Mouse (Mus musculus) heart, embryonic 15.5 days (tissue): ENCODE results near the gene Cdkal1. TPM values are rescaled to one million over a fixed set of nuclear protein-coding genes. Genes with fewer than 3 reads are reported as not detected.

Experiments
- ATAC-seq: fragments of 200-750 bp; cut with Nextera tagmentation; replicated peaks from 2 replicates; pipeline ENCODE4 v1.8.0; 2017; ENCODE audit warnings: low read depth, moderate TSS enrichment; ENCODE audit not compliant: insufficient number of reproducible peaks, insufficient read depth, low FRiP score
- H3K27ac ChIP-seq: fragments of 300-500 bp; sonication (generic); 2 replicates; pipeline ENCODE4 v1.5.1; 2015; ENCODE audit warnings: mild to moderate bottlenecking, inconsistent platforms
- H3K27me3 ChIP-seq: fragments of 300-500 bp; sonication (generic); 2 replicates; pipeline ENCODE4 v1.6.1; 2015; ENCODE audit warnings: inconsistent platforms
- H3K36me3 ChIP-seq: fragments of 300-500 bp; sonication (generic); 2 replicates; pipeline ENCODE4 v1.6.1; 2015; ENCODE audit warnings: mild to moderate bottlenecking, inconsistent platforms
- H3K4me1 ChIP-seq: fragments of 300-500 bp; sonication (generic); replicated peaks from 2 replicates; pipeline ENCODE4 v1.6.1; 2015; ENCODE audit warnings: inconsistent platforms
- H3K4me2 ChIP-seq: fragments of 300-500 bp; sonication (generic); 2 replicates; pipeline ENCODE4 v1.6.1; 2015; ENCODE audit warnings: inconsistent platforms, mild to moderate bottlenecking, moderate library complexity
- H3K4me3 ChIP-seq: fragments of 300-500 bp; sonication (generic); 2 replicates; pipeline ENCODE4 v1.5.1; 2015; ENCODE audit warnings: mild to moderate bottlenecking, inconsistent platforms
- H3K9ac ChIP-seq: fragments of 300-500 bp; sonication (generic); 2 replicates; pipeline ENCODE4 v1.6.1; 2015; ENCODE audit warnings: mild to moderate bottlenecking, inconsistent platforms
- H3K9me3 ChIP-seq: fragments of 300-500 bp; sonication (generic); replicated peaks from 2 replicates; pipeline ENCODE4 v1.6.1; 2016; ENCODE audit warnings: inconsistent platforms
- WGBS: fragments of 180-500 bp; shearing (Covaris S2); methylation state at CpG from one replicate; pipeline ENCODE4 v1.1.7; 2015; ENCODE audit warnings: mixed read lengths; 5-methylcytosine and 5-hydroxymethylcytosine counted together
- polyA plus RNA-seq: library from polyadenylated mRNA; unstranded; fragments of >200 nt; fragmentation: Nextera tagmentation; extraction: Ambion mirVana; gene quantifications from 2 replicates; pipeline ENCODE4 v1.2.1, GENCODE M21; 2015

Gene Cdkal1
- polyA plus RNA-seq, 1 experiment from 2014 or later, result 24.4 TPM

DNA sequence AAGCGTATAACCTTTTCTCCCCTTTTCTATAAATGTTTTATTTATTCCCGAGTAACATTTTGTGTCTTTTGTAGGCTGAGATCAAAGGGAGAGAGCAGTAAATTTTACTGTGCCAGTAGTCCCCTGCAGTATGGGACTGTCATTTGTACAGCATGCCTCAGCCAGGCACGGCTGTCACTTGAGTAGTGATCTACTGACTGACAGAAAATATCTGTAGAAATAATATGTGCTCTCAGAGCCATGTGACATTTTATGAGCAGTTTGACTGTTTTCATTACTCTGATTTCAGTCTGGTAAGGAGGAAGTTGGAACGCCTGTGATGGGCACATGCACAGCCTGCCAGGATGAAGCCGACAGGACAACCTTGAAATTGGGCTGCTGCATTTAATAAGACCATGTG, 455.6 kb downstream of the Cdkal1 start:
- H3K36me3 ChIP-seq, result no peaks in the 10 kb centered on the region
- H3K4me3 ChIP-seq, result no peak overlapping the region
- H3K4me1 ChIP-seq, result peaks cover 11% of the 10 kb centered on the region; the same call in 1 of the 2 replicates
- H3K27me3 ChIP-seq, result no peaks in the 10 kb centered on the region
- H3K9ac ChIP-seq, result no peak overlapping the region
- ATAC-seq, result no peak
- 63% methylated on average over 5 of the region's 5 CpGs for WGBS
- H3K9me3 ChIP-seq, result no peaks in the 10 kb centered on the region
- no peak overlapping the region for H3K4me2 ChIP-seq
- no peak overlapping the region for H3K27ac ChIP-seq

DNA sequence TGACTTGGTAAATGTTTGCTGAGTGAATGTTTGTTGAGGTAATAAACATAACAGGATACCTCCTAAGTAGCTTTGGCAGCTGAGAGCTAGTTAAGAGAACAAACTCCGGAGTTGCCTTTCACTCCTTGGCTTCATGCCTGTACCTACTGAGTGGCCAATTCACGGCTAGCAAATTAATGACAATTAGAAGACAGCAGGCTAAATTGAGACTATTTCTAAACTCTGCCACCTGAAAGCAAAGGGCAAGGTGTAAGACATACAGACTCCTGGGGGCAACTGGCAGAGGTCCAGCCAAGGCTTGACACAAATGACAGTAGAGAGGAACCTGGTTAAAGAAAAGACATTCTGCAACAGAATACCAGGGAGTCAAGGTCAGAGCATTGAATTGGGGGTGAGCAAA, 457.0 kb downstream of the Cdkal1 start:
- no peaks in the 10 kb centered on the region for H3K36me3 ChIP-seq
- WGBS, result 50% methylated on average over 2 of the region's 2 CpGs
- H3K27me3 ChIP-seq, result no peaks in the 10 kb centered on the region

DNA sequence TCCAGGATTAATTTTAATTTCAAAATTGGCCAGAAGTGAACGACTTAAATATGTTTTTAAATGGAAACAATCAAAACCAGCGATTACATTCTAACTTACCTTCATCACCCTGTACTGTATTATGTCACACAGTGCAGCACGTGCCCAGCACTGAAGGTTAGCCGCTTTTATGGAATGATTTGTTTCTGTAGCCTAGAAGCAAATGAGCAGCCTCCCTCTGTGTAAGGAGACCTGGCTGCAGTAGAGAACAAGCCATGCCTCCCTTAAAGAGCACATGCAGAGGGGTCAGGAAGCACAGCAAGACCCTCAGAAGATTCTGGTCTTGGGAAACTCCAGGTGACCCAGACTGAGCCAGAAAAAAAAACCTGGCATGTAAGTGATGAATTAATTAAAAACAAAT, 459.8 kb downstream of the Cdkal1 start:
- Histone ChIP-seq H3K27me3 (no peaks in the 10 kb centered on the region), H3K4me2 (no peak overlapping the region), H3K4me3 (no peak overlapping the region), H3K27ac (no peak overlapping the region), H3K9me3 (no peaks in the 10 kb centered on the region), H3K36me3 (no peaks in the 10 kb centered on the region), H3K9ac (no peak overlapping the region), H3K4me1 (0 out of 2 replicates have a peak, but pooled peaks cover 3% of the 10 kb centered on the region)
- ATAC-seq, result no peak
- WGBS, result 78% methylated on average over 4 of the region's 4 CpGs

More for the DNA sequence above, 457.0 kb downstream of the Cdkal1 start:
- ATAC-seq, result no peak
- H3K4me2 ChIP-seq, result no peak overlapping the region
- no peak overlapping the region for H3K27ac ChIP-seq
- no peaks in the 10 kb centered on the region for H3K9me3 ChIP-seq
- no peak overlapping the region for H3K4me3 ChIP-seq
- peaks cover 8% of the 10 kb centered on the region; the same call in 1 of the 2 replicates for H3K4me1 ChIP-seq
- H3K9ac ChIP-seq, result no peak overlapping the region

DNA sequence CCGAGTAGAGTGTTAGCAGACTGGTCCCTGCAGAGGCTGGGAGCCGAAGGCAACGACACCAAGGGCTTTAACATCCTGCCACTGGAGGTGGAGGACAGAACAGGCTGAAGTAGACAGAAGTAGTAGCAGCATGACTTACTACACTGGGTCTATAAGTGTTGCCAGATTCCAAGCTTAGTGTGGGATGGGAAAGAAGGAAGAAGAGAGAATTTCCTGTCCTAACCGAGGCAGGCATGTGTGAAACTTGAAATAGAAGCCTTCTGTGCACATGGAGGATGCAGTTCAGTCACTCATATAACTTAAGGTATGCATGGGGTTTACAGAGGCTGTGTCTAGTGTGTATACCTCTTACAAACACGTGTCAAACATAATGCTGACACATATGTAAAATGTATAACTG, 465.4 kb downstream of the Cdkal1 start:
- no peak overlapping the region for H3K9ac ChIP-seq
- 66% methylated on average over 5 of the region's 5 CpGs for WGBS
- H3K9me3 ChIP-seq, result no peaks in the 10 kb centered on the region
- no peaks in the 10 kb centered on the region for H3K36me3 ChIP-seq
- no peaks in the 10 kb centered on the region for H3K27me3 ChIP-seq
- H3K4me2 ChIP-seq, result no peak overlapping the region
- H3K4me3 ChIP-seq, result no peak overlapping the region
- no peak overlapping the region for H3K27ac ChIP-seq
- ATAC-seq, result no peak
- H3K4me1 ChIP-seq, result no peaks in the 10 kb centered on the region; the same call in 1 of the 2 replicates

DNA sequence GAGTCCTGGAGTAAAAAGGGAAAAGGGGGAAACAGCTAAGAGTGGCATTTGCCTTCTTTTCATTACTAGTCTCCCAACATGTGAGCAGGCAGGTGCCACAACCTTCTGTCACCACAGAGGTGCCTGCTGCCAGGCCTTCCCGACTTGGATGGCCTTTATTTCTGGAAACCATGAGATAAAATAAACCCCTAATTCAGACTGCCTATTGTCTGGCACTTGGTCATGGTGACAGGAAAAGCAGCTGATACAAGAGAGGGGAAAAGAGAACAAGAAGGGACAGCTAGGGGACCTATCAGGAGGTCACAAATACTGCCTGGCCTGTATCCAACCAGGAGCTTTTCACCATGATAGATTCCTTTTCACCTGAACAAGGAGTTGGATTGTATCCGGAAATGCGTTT, 466.6 kb downstream of the Cdkal1 start:
- no peak; the same call in 1 of the 2 replicates for ATAC-seq
- no peaks in the 10 kb centered on the region for H3K9me3 ChIP-seq
- WGBS, result 43% methylated on average over 3 of the region's 3 CpGs

DNA sequence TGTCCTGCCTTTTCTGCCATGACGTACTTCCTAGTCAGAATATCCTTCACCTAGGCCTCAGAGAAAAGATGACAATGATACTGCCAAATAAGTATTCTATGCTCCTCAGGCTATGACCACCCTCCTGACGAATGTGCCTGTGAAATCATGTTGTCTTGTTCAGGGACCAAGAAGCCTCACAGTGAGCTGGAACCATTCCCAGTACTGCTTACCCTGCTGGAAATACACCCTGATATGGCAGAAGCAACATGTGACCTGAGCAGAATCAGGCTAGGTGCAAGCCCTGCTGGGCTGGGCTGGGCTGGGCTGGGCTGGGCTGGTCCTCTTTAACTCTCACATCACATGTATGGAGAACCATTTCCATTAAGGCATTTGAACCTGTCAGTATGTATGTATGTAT, 477.9 kb downstream of the Cdkal1 start:
- Histone ChIP-seq H3K9ac (no peak overlapping the region), H3K4me1 (peaks cover 4% of the 10 kb centered on the region), H3K4me3 (no peak overlapping the region), H3K27ac (peak overlapping the region; percentile 77), H3K9me3 (no peaks in the 10 kb centered on the region), H3K4me2 (no peak overlapping the region), H3K27me3 (no peaks in the 10 kb centered on the region), H3K36me3 (no peaks in the 10 kb centered on the region)
- peak; percentile 89 for ATAC-seq
- WGBS, result 31% methylated on average over 2 of the region's 2 CpGs

More for the DNA sequence above, 466.6 kb downstream of the Cdkal1 start:
- H3K9ac ChIP-seq, result no peak overlapping the region
- peak overlapping the region; percentile 26 for H3K27ac ChIP-seq
- no peak overlapping the region for H3K4me3 ChIP-seq
- no peaks in the 10 kb centered on the region for H3K36me3 ChIP-seq
- no peak overlapping the region for H3K4me2 ChIP-seq
- no peaks in the 10 kb centered on the region for H3K27me3 ChIP-seq
- H3K4me1 ChIP-seq, result no peaks in the 10 kb centered on the region; the same call in 1 of the 2 replicates

DNA sequence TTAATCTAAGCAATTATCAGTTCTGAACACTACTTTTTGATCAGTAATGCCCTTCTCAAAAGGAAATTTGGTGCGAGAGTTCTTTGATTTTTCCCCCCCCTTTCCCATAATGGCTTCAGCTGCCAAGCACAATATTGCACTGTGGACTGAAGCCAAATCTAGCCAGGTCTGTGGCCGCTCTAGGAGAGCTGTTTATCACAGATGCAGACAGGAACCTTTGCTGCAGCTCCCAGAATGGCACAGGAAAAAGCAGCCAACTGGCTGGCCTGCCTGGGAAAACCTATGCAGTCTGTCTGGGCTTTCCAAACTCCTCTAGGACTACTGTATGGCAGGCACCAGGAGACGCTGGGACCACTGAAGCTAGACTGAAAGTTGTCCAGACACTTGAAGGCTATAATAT, 483.6 kb downstream of the Cdkal1 start:
- peak overlapping the region; percentile 84 for H3K27ac ChIP-seq
- peak; percentile 62; the same call in 1 of the 2 replicates for ATAC-seq
- H3K4me1 ChIP-seq, result peaks cover 21% of the 10 kb centered on the region
- no peak overlapping the region for H3K4me3 ChIP-seq
- H3K27me3 ChIP-seq, result no peaks in the 10 kb centered on the region
- H3K9ac ChIP-seq, result no peak overlapping the region
- 23% methylated on average over 3 of the region's 3 CpGs for WGBS
- no peaks in the 10 kb centered on the region for H3K36me3 ChIP-seq
- no peaks in the 10 kb centered on the region for H3K9me3 ChIP-seq
- H3K4me2 ChIP-seq, result no peak overlapping the region

DNA sequence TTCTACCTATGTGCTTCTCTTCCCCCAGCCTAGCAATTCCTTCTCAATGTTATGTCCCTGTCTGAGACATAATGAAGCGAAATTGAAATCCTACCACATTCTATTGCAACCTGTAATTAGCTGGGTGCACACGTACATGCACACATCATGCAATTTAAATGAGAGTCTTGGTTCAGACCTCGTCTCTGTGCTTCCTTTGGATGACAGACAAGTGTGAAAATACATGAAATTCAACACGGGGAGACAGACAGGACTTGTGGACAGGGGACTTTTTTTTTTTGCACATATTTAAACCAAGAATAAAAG, 484.1 kb downstream of the Cdkal1 start:
- Histone ChIP-seq H3K9me3 (no peaks in the 10 kb centered on the region), H3K4me2 (no peak overlapping the region), H3K27ac (peak overlapping the region; percentile 84; the same call in 1 of the 2 replicates), H3K9ac (no peak overlapping the region), H3K36me3 (no peaks in the 10 kb centered on the region), H3K27me3 (no peaks in the 10 kb centered on the region), H3K4me3 (no peak overlapping the region), H3K4me1 (peaks cover 21% of the 10 kb centered on the region)
- ATAC-seq, result no peak
- WGBS, result 57% methylated on average over 4 of the region's 4 CpGs

DNA sequence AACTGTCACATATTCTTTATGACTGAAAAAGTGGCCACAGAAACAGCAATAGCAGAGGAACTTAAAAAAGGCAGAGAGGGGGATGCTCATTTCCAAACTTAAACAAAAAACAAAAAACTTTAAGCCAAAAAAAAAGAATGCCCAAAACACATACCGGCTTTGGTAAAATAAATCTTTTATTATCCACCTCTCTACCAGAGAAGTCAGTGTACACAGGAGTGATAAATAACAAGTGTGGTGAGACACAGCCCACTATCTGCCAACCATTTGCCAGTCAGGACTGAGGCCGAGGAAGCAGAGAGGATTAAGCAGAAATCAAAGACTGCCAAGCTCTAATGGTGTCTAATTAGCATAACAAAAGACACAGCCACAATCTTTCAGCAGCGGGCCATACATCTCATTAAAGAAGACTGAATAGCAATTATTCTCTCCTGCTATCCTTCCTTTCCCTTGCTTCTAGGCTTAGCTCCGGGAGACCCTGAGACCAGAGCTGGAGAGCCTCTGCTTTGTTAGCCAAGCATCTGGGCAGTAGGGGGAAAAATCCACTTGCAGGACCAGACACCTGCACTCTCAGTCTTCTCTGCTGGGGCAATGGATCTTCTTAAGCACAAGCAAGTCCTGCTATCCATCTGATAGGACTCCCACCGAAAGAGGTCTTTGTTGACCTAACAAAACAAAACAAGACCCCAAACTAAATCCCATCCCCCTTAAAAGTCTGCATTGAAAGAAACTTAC, 484.6 kb downstream of the Cdkal1 start:
- ATAC-seq, result no peak
- 40% methylated on average over 5 of the region's 5 CpGs for WGBS

DNA sequence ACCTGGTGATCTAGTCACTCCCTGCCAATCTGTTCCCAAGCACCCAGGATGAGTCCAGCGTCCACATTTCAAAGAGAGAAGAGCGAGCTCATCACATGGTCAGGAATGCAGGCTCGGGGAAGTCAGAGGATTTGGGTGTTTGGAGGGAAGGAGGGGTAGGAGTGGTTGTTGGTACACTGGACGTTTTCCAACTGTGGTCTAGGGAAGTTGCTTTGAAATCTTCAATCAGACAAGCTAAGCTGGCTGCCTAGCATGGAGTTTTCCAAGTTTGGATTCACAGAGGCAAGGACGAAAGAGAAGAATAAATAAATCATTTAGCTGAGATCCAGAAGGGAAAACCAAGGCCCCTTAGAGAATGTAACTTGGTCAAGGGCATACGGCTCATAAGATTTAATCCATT, 486.7 kb downstream of the Cdkal1 start:
- no peaks in the 10 kb centered on the region for H3K36me3 ChIP-seq
- H3K4me2 ChIP-seq, result no peak overlapping the region
- WGBS, result 53% methylated on average over 6 of the region's 6 CpGs
- no peak for ATAC-seq
- no peak overlapping the region for H3K27ac ChIP-seq
- H3K9ac ChIP-seq, result no peak overlapping the region
- no peaks in the 10 kb centered on the region for H3K27me3 ChIP-seq
- peaks cover 21% of the 10 kb centered on the region for H3K4me1 ChIP-seq
- no peak overlapping the region for H3K4me3 ChIP-seq
- H3K9me3 ChIP-seq, result no peaks in the 10 kb centered on the region

More for the DNA sequence above, 484.6 kb downstream of the Cdkal1 start:
- no peak overlapping the region for H3K9ac ChIP-seq
- H3K4me2 ChIP-seq, result no peak overlapping the region
- H3K27ac ChIP-seq, result 0 out of 2 replicates have a peak overlapping the region, but pooled peaks have one; percentile 84
- peaks cover 21% of the 10 kb centered on the region for H3K4me1 ChIP-seq
- H3K27me3 ChIP-seq, result no peaks in the 10 kb centered on the region
- H3K9me3 ChIP-seq, result no peaks in the 10 kb centered on the region
- no peaks in the 10 kb centered on the region for H3K36me3 ChIP-seq
- no peak overlapping the region for H3K4me3 ChIP-seq

DNA sequence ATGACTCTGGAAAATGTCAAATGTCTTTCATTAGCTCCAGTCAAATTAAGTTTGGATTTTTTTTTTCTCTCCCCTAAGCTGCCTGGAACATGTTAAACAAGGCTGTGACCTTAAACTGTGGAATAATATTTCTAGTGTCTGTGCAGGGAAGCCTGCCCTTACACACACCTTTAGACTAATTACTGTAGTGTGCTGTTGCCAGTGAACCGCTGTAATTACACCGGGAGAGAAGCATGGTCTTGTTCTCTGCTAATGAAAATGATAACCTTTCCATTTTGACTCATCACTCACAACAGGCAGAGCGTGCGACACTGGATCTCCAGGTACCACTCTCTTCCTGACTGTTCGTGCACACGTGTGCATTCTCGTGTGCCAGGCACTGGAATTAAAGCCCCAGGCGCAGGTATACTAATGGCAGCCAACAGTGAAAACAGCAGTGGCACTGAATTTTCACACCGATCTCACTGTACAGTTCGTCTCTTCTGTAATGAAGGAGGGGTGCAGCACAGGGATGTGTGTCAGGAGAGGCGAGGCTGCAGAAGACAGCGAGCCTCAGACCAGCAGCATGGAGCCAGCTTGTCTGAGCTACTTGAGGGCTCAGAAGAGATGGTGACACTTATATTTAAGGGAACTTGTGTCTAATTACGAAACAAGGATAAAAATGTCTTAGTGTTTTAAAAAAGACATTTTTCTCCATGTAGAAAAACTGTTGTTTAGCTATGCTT, 490.4 kb downstream of the Cdkal1 start:
- no peak for ATAC-seq
- WGBS, result 72% methylated on average over 13 of the region's 13 CpGs
- H3K27me3 ChIP-seq, result no peaks in the 10 kb centered on the region
- H3K9ac ChIP-seq, result no peak overlapping the region
- H3K4me3 ChIP-seq, result no peak overlapping the region
- peaks cover 8% of the 10 kb centered on the region for H3K4me1 ChIP-seq
- H3K9me3 ChIP-seq, result no peaks in the 10 kb centered on the region
- no peak overlapping the region for H3K27ac ChIP-seq
- H3K4me2 ChIP-seq, result no peak overlapping the region
- H3K36me3 ChIP-seq, result no peaks in the 10 kb centered on the region
